Mouse (Mus musculus) cerebellum, postnatal 25 days (tissue): ENCODE measurements around the gene Aktip.

Experiments
- DNase-seq, 2 experiments: peaks; one replicate each; pipeline ENCODE4 v3.0.0; 2021; ENCODE audit warnings: mixed read lengths in 2 of 2

The Aktip gene

DNA sequence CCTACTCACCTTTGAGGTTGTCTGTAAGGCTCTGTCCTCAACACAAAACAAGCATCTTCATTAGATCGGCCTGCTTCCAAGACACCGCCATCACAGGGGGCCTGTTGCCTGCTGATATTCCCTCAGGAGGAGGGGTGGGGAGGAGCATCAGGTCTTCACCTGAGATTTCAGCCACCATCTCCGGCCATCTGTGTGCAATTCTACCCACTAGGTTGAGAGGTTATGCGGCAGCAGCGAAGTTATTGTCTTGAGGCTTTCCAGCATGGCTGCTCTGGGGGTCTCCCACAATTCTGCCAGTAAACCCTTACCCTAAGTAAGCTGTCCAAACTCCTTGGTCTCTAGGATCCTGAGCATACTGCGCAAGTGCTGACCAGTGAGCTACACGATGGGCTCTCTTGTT, at the start of gene Aktip:
TSS of gene Aktip (minus strand) at position 101 of the 400 bp plus-strand sequence.
- no peak for DNase-seq

DNA sequence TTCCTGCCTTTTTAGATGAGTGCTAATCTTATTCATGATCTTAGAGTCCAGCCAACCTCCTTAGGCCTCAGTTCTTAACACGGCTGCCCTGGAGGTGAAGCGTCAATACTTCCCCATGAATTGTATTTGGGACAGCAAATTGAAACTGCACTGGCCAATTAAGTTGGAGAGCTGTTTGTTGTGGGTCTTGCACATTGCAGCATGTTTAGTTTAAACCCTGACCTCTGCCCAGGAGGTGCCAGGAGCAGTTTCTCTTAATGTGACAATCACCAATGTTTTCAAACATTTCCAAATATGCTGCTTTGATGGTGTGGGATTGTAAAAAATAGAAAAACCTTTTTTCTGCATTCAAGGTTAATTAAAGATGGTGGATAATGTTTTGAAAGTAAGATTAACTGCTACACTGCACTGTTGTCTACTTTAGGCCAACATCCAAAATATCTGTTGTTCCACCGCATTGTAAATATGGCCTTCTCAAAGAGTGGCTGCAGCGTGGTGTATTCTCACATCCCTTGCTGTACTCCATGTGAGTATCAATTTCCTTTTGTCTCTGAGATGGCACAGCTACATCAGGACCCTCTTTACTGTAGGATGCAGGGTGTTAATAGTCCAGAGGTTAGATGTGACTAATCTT, 46.2 kb upstream of the Aktip start:
- DNase-seq, result no peak

DNA sequence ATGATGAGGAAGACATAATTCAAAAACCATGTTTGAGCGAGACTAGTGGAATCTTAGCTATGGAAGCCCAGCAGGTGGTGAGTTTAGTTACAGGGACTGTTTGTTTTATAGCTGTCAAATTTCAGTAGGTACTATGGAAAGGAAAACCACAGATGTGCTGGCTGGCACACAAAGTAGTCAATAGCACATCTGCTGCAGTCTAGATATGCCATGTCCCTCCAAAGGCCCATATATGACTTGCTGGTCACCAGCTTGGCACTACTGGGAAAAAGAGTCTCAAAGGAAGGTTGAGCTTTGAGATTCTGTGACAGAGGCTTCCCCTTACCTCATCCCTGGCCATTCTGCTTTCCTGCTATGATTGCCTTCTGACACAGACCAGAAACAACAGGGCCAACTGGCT, 42.9 kb upstream of the Aktip start:
- no peak for DNase-seq

DNA sequence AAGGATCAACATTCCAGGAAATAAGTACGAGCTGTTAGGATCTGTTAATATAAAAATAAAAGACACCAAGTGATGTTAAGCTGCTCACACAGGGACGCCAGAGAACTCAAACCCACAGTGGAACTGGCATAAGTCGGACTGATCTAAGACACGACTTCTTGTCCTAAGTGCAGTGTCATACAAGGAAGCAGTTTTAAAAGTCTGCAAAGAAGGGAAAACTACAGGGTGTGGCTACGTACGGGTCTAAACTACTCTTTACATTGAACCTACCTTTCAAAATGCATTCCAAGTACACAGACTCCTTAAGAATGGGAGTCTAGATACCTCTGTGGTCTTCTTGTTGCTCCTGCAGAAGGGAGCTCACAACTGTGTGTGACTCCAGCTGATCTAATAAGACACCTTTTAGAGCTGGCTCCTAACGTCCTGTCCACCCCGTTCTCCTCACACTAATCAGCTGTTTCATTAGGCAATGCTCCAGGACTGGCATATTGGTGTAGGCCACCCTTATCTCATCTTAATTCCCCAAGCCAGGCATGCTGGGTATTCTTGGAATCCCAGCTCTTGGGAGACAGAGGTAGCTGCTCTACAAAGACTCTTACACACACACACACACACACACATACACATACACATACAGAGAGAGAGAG, 42.2 kb upstream of the Aktip start:
- DNase-seq, result no peak

DNA sequence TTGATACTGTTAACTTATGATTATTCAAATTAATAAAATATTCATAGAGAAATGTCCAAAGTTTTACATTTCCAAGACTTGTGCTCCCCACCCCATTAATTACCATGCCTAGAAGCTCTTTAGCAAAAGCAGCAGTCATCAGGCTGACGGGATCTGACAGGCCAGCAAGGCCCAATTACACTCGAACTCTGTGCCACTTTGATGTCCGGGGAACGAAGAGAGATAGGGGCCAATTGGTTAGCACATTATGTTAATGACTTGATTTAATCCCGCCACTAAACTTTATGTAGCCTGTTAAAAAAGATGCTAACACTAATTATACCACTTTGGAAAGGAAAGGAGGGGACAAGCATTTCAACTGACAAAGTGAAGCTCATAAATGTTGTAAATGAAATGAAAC, 41.6 kb upstream of the Aktip start:
- no peak for DNase-seq

DNA sequence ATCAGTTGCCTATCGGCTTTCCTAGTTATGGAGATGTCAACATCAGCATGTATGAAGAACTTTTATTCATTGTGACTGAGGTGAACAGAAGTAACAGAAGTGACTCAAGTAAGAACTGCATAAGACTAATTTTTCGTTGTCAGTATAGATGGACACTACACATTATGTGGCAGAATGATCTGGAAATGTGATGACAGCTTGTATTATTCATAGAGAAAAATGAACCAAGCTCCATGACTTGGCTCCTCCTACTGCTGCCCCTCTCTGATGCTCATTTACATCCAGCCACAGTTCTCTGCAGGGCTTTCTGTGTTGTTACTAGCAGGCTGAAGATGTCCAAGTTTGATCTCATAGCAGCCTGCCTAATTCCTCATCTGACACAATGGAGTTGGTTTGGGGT, 37.4 kb upstream of the Aktip start:
- DNase-seq, result no peak

DNA sequence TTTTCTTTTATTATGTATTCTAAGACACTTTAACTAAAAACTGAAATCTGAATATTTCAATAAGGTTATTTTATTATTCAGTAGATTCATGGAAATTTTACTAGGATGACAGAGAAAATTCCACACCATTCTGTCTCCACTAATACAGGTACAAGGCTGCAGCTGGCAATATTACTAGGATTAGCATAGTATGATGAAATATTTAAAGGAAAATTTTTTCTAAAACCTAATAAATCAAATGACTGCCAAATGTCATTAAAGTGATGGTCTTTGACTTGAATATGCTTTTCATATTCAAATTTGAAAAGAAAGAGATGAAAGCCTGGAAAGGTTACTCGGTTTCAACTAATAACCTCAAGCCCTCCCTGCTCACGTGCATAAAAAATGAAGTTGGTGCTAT, 34.3 kb upstream of the Aktip start:
- no peak for DNase-seq

DNA sequence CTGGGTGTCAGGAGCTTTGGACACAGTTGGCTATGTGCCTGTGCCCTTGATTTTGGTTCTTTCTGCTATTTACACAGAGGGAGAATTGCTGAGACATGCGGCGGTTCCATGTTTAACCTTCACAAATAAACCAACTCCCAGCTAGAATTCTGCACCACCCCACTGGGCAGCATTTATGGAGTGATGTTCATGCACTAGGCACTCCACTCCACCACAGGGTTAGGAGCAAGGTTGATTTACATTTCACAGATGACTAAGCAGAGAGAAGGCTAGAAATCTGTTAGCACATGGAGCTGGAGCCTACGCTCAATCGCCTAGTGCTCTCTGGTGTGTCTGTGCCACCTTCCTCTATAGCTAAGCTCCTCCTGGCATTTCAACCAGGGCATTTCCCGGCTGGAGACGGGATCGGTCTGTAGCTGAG, 27.7 kb upstream of the Aktip start:
- peak; percentile 53 to 65 for DNase-seq

DNA sequence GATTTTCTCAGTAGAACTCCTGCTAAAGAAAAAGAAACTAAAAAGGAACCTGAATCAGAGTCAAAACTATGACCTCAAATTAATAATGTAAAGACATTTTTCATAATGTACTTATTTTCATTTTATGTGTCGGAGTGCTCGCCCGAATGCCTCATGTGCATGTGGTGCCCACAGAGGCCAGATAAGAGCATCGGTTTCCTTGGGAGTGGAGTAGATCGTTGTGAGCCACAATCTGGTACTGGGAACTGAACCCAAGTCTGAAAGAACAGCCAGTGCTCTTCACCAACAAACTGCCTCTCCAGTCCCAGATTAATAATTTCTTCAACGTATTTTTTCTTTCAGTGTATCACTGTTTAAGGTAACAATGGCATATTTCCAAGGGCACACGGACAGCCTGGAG, 24.5 kb upstream of the Aktip start:
- DNase-seq, result no peak

DNA sequence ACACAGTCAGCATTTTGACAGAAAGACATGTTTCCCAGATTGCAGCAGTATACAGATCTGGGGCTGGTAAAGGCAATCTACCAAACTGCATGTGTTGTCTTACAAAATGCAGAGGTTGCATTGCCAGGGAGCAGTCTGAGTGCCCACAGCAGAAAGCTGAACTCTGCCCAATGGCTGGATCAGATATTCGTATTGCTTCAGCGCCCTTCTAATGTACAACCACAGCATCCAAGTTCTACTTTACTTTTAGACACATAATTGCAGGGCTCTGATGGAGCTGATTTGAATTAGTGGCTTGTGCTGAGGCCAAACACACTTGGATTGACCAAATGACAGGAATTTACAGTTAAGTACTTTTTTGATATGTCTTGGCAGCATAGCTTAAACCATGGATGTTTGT, 22.1 kb upstream of the Aktip start:
- DNase-seq, result no peak

DNA sequence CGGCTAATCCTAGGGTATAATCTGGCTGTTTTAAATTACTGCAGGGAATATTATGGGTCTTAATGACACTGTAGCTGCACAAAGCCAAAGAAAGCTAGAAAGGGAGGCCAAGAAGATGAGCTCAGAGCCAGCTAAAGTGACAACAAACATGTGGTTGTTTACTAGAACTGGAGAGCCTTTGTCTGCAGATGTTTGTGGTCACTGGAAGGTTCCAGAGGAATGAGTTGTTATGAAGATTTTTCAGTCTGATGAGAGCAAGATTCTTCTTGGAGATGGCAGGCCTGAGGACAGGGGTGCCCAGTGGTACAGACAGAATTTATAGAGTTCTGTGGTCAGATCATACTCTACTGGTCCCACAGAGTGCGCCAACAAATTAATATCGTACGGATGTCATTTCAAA, 18.5 kb upstream of the Aktip start:
- DNase-seq, result no peak

DNA sequence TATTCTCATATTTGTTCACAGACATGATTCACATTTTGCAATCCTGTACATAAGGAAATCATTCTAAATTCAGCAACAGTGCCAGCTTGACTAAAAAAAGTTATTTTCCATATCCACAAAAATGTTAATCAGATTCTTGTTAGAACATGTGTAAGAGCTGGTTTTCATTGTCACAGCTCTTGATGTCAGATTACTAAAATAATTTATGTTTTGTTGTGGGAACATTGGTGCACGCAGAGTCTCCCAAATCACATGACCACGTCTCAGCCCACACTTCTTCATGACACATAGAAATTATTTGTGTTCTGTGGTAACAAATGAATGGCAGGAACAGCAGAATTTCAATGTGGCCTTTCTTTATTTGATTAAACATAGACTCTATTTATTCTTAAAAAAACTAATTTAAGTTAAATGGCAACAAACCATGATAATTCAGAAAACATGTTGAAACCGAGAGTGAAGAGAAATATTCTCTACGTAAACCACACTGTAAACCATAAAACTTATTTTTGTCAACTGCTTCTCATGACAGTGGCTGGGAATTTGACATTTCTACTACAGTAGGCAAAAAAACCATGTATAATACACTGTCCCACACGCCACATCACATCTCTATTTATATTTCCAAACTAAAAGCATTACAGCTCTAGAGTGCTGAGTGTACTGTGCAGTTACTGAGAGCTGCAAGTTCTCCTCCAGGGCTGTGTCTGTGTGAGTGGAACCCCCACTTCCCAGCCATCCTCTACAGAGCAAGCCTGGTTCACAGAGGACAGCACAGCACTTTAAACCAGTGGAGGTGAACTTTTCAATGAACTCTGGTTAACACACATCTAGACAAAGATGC, 17.5 kb upstream of the Aktip start:
- no peak for DNase-seq

DNA sequence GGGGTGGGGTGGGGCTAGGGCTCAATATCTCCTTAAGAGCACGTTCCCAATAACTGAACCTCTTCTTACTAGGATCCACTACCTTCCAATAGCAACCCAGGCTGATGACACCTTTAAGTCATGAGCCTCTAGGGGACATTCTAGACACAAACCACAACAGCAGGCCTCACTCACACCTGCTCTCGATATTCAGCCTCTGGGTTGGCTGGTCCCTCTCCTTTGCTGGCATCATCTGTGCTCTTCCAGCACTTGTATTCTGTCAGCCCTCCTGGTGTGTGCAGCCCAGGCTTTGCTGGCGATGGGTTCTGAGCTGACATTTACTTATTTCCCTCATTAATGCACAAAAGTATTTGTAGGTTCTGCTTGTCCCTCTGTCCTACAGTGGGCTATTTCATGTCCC, 14.5 kb upstream of the Aktip start:
- no peak for DNase-seq

DNA sequence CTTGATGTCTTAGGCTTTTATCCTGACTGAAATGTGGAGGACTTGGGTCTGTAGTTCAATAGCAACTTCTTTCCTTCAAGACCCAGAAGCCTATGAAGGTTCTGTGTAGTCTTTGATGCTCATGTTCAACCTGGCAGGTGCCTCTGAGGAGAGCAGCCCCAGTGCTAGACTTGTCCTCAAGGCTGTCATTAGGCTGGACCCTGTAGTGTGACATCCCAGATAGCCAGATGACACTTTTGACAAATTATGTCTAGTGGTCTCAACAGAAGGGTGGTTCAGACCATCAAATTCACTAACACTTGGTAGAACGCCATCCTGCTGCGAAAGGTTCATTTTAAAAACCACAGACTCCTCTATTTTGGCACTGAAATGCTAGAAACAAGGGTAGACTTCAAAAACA, 13.2 kb upstream of the Aktip start:
- DNase-seq, result no peak

DNA sequence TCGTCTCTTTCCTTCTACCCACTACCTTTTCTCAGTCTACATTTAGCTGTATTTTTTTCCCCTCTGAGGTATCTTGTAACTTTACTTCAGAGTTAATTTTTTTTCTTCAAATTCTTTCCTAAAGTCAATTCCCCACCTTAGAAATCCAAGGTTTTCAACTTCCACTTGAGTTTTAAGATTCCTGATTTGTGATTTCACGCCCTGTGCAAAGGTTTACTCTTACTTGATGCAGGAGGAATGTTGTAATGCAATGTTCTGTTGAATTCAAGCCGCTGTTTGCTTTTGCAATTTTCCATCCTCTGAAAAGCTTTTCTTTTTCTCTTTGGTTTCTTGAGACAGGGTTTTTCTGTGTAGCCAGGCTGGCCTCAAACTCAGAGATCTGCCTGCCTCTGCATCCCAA, 9.9 kb upstream of the Aktip start:
- DNase-seq, result no peak

DNA sequence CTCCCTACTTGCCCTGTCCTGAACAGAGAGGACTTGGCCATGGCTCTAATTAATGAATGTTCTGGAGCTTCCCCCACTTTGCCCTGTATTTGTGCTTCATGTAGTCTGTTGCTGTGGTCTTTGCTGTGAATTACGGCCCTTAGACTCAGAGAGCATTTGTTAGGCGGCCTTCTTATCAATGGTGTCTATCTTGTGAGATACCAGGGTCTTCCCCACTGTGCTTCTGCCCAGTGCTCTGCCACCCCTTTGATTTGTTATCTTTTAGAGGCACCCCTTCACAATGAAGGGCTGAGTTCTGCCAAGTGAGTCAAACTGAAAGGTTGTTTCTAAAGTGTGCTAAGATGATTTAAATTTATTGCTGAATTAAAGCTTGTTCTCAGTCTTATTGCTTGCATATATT, 7.9 kb upstream of the Aktip start:
- no peak for DNase-seq

DNA sequence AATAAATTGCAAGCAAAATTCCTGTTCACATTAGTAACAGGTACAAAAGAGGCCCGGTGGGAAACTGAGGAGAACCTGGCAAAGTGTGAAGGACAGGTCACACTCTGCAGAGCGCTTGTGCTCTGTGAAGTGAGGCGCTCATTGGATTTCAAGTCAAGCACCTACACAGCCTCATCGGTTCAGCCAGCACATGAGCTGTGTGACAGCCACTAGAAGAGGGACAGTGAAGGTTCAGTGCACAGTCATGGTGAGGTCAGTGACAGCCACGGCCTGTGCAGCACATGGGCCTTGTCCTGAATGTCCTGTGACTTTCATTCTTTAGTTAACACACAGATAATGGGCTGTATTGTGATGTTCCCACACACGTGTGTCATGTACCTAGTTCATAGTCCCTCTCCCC, 6.1 kb upstream of the Aktip start:
- DNase-seq, result no peak

DNA sequence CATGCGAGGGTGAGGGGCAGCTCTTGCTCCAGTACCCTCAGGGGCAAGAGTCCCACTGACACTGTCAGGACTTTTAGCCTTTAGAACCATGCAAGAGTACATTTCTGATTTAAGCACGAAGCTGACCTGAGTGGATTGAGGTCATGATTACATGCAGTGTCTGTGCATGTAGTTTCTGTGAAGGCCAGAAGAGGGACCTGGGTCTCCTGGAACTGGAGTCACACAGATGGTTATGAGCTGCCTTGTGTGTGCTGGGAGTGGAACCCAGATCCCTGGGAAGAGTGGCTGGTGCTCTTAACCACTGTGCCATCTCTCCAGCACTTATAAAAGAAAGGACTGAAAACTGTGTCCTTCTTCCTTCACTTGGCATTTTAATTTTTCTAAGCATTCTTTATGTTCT, 1.4 kb upstream of the Aktip start:
- no peak for DNase-seq

DNA sequence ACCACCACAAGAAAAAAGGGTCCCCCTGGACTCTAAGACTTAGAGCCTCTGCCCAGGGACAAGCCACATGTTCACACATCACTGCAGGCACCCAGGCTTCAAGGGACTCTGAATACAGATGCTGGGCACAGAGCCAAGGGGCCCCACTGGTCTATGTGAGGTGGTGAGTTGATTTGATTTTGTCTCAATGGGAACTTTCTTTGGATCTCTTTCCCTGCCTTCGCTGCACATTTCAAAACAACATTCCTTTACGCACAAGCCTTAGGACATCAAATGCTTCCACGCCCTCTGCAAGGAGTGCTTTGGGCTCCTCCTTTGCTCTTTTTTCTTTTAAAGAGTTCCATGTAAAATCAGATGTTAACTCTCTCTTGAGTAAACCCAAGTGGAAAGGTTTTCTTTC, 1.7 kb downstream of the Aktip start:
- DNase-seq, result no peak

DNA sequence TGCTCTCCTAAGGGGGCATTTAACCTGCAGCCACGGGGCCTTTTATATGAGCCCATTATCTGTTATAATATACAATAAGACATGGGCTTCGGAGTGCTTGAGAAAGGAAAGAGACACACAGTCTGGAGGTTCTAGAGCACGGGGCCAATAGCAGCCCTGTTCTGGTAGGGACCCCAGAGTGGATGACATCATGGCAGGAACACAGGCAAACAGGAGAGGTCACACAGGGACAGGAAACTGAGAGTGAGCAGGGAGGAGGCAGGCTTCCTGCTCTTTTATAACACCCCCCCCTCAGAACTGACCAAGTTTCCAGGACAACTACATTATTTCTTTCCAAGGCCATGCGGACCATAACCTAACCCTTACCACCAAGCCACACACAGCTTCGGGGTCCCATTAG, 2.5 kb downstream of the Aktip start:
- no peak for DNase-seq

DNA sequence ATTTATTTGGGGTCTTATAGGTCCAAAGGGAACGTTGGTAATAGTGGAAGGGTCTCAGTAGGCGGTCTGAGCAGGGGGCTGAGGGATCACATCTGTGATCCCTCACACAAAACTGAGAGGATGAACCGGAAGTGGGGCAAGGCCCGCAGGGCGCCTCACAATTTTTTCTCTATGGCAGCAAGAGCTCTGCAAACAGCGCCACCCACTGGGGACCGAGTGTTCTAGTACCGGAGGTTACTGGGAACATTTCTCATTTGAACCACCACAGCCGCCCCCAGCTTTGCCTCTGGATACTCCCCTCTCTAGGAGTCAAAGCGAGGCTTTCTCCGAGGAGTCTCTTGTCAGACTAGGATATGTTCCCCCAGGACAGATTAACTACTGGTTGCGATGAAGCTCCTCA, 3.1 kb downstream of the Aktip start:
- peak in 1 of 2 experiments; percentile 15 for DNase-seq

DNA sequence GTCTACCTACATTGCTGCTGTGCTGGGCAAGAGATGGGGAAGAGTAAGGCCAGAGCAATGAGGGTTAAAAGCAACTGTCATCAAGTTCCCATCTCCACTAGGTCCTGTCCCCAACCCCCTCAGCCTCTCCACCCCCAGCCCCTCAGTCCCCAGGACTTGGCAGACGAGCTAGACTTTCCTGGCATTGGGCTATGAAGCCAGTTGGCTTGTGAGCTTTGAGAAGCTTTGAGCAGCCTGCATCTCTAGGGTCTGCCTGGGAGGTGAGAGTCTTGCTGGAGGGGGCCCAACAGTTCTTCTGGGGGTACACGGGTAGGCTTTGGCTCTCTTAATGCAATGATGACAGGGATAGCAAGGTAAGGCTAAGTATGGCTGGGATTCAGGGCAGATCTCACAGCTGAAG, 5.7 kb downstream of the Aktip start:
- DNase-seq, result peak in 1 of 2 experiments; percentile 13

DNA sequence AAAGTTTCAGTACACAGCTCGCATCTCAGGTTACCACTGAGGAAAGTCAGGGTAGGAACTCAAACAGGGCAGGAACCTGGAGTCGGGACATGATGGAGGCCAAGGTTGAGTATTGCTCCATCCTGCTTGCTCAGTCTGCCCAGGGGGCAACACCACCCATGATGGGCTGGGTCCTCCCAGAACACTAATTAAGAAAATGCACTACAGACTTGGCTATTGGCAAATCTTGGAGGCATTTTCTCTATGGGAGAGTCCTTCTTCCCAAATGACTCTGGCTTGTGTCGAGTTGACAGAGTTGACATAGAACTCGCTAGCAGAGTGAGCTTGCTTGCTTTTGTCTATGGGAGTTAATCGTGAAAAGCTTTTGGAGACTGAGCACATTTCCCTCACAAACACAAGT, 6.8 kb downstream of the Aktip start:
- no peak for DNase-seq

DNA sequence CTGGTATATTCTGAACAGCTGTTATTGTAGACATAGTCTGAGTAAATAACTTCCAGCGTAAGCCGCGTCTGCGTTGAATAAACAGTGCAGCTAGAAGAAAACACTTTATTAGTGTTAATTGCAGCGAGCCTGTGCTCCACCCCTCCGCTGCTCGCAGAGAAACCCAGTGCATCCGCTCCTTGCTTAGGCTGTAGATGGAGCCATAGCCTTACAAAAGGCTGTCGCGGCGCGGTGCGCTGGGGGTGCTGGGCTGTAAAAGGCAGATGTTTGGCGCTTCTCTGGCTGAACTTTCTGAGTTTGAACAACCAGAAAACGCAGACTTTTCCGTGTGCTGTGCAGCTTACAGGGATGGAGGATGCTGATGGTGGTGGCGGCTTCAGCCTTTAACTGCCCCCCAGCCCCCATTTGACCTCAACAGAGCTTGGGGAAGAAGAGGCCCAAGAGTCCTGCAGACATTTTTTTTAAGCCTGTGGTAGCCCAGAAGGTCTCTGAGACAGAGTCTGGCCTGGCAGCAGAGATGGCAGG, 8.9 kb downstream of the Aktip start:
- peak; percentile 27 to 63 for DNase-seq
